Mouse (Mus musculus) kidney, embryonic 15.5 days (tissue): ENCODE measurements around the gene Rexo2. TPM values are rescaled to one million over a fixed set of nuclear protein-coding genes. Genes with fewer than 3 reads are reported as not detected.

ENCODE experiments used
- ATAC-seq: fragments of 200-750 bp; cut with Nextera tagmentation; replicated peaks from 2 replicates; pipeline ENCODE4 v1.8.0; 2017; ENCODE audit warnings: moderate TSS enrichment; ENCODE audit not compliant: low FRiP score
- H3K27ac ChIP-seq: fragments of 300-500 bp; sonication (generic); 2 replicates; pipeline ENCODE4 v1.5.1; 2015; ENCODE audit warnings: mild to moderate bottlenecking, inconsistent platforms
- H3K27me3 ChIP-seq: fragments of 300-500 bp; sonication (generic); 2 replicates; pipeline ENCODE4 v1.6.1; 2015; ENCODE audit warnings: inconsistent platforms
- H3K36me3 ChIP-seq: fragments of 300-500 bp; sonication (generic); 2 replicates; pipeline ENCODE4 v1.6.1; 2015; ENCODE audit warnings: inconsistent platforms
- H3K4me1 ChIP-seq: fragments of 300-500 bp; sonication (generic); 2 replicates; pipeline ENCODE4 v1.6.1; 2015; ENCODE audit warnings: inconsistent platforms
- H3K4me2 ChIP-seq: fragments of 300-500 bp; sonication (generic); 2 replicates; pipeline ENCODE4 v1.6.1; 2015; ENCODE audit warnings: moderate library complexity, mild to moderate bottlenecking, inconsistent platforms
- H3K4me3 ChIP-seq: fragments of 300-500 bp; sonication (generic); replicated peaks from 2 replicates; pipeline ENCODE4 v1.5.1; 2015; ENCODE audit warnings: mild to moderate bottlenecking, inconsistent platforms
- H3K9ac ChIP-seq: fragments of 300-500 bp; sonication (generic); 2 replicates; pipeline ENCODE4 v1.6.1; 2015; ENCODE audit warnings: mild to moderate bottlenecking, inconsistent platforms
- H3K9me3 ChIP-seq: fragments of 300-500 bp; sonication (generic); replicated peaks from 2 replicates; pipeline ENCODE4 v1.6.1; 2016; ENCODE audit warnings: inconsistent platforms
- WGBS: fragments of 180-500 bp; shearing (Covaris S2); methylation state at CpG from one replicate; pipeline ENCODE4 v1.1.7; 2015; ENCODE audit warnings: mixed read lengths; 5-methylcytosine and 5-hydroxymethylcytosine counted together
- polyA plus RNA-seq: library from polyadenylated mRNA; unstranded; fragments of >200 nt; fragmentation: Nextera tagmentation; extraction: Ambion mirVana; gene quantifications from 2 replicates; pipeline ENCODE4 v1.2.1, GENCODE M21; 2015

Gene Rexo2
- polyA plus RNA-seq, 1 experiment from 2014 or later: 116 TPM

DNA sequence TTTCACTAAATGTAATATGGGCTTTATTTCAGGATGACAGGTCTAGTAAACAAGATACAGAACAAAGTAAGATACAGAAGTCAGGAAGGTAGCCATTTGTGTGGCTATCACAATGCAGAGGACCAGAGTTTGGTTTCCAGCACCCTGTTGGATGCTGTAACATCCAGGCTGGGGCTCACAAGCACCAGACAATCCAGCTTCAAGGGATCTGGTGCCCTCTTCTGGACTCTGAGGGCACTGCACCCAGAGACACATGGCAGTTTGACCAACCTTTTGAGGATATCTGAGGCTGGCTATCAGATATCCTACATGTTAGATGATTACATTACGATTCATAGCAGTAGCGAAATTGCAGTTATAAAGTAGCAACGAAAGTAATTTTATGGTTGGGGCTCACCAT is 14.8 kb downstream of the Rexo2 start:
- 98% methylated on average over 3 of the region's 3 CpGs for WGBS
- Histone ChIP-seq H3K9ac (no peak overlapping the region), H3K4me1 (no peaks in the 10 kb centered on the region), H3K27ac (no peak overlapping the region), H3K4me2 (no peak overlapping the region), H3K4me3 (no peak overlapping the region), H3K27me3 (no peaks in the 10 kb centered on the region), H3K9me3 (no peaks in the 10 kb centered on the region; the same call in 1 of the 2 replicates), H3K36me3 (peaks cover 30% of the 10 kb centered on the region)
- no peak for ATAC-seq

DNA sequence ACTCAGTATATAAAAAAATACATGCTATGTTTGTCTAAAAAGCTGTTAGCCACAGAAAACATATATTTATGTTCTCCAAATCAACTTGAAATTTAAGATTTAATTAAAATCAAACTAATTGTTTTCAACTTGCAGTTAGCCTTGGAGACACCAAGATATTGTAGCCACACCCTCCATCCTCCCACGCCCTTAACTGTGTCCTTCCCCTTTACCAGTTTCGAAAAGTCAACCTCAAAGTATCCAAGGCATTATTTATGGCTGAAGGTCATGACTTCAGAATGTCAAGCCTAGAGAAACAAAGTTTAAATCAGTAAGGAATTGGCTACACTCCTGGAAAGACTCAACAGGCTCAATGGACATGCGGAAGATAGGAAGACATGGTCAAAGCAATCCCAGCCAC is 18.9 kb downstream of the Rexo2 start:
- WGBS: 44% methylated on average over 3 of the region's 3 CpGs
- no peaks in the 10 kb centered on the region; the same call in 1 of the 2 replicates for H3K9me3 ChIP-seq
- H3K9ac ChIP-seq: no peak overlapping the region
- H3K4me3 ChIP-seq: no peak overlapping the region
- no peaks in the 10 kb centered on the region for H3K27me3 ChIP-seq
- H3K4me2 ChIP-seq: no peak overlapping the region
- peaks cover 6% of the 10 kb centered on the region for H3K36me3 ChIP-seq
- ATAC-seq: no peak
- H3K4me1 ChIP-seq: no peaks in the 10 kb centered on the region
- no peak overlapping the region for H3K27ac ChIP-seq

DNA sequence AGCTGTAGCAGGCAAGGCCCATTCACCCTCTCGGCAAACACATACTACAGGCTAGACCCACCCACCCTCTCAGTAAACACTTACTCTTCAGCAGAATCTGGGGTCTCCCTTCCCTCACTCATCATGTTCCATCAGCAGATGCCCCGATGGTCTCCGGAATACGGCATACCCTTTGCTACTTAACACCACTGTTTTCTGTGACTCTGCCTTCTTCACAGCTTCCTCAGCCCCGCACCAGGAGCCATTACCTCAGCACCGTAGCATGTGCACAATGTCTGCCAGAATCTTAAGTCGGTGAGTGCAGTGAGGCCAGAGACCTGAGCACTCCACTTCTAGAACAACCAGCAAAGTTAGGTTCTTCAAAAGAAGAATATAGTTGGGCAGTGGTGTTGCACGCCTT is 19.7 kb downstream of the Rexo2 start:
- H3K4me1 ChIP-seq: no peaks in the 10 kb centered on the region
- H3K27me3 ChIP-seq: no peaks in the 10 kb centered on the region
- H3K27ac ChIP-seq: no peak overlapping the region
- 93% methylated on average over 8 of the region's 8 CpGs for WGBS
- no peak overlapping the region for H3K4me3 ChIP-seq
- ATAC-seq: no peak
- H3K36me3 ChIP-seq: peaks cover 4% of the 10 kb centered on the region
- H3K9ac ChIP-seq: no peak overlapping the region
- no peak overlapping the region for H3K4me2 ChIP-seq
- H3K9me3 ChIP-seq: no peaks in the 10 kb centered on the region; the same call in 1 of the 2 replicates

DNA sequence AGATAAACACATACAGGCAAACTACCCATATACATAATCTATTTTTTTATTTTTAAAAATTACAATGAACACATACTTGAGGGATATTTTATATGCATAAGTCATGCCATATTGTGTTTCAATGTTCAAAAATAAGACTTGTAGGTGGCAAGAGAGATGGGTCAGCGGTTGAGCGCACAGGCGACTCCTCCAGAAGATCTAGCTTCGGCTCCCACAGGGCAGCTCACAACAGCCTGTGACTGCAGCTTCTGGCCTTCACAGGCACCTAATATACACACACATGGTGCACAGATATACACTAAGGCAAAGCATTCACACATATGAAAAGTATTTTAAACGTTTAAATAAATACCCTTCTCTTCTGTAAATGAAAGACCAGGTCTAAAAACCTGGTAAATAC is 21.0 kb downstream of the Rexo2 start:
- Histone ChIP-seq H3K27me3 (no peaks in the 10 kb centered on the region), H3K4me1 (no peaks in the 10 kb centered on the region), H3K4me2 (no peak overlapping the region), H3K9me3 (no peaks in the 10 kb centered on the region), H3K9ac (no peak overlapping the region), H3K27ac (no peak overlapping the region), H3K36me3 (no peaks in the 10 kb centered on the region), H3K4me3 (no peak overlapping the region)
- no peak for ATAC-seq
- 81% methylated on average over 5 of the region's 5 CpGs for WGBS

DNA sequence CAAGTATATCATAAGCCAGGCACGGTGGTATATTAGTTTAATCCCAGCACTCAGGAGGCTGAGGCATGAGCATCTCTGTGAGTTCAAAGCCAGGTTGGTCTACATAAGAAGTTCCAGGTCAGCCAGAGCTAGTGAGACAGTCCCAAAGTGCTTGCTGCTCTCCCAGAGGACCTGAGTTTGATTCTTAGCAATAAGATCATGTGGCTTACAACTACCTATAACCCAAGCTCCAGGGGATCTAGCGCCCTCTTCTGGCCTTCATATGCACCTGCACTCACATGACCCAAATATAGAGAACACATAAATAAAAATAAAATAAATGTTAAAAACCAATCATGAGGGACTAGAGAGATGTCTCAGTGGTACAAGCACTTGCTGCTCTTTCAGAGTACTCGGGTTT is 21.5 kb downstream of the Rexo2 start:
- Histone ChIP-seq H3K27ac (no peak overlapping the region), H3K9me3 (no peaks in the 10 kb centered on the region), H3K4me2 (no peak overlapping the region), H3K4me3 (no peak overlapping the region), H3K36me3 (no peaks in the 10 kb centered on the region), H3K4me1 (no peaks in the 10 kb centered on the region), H3K27me3 (no peaks in the 10 kb centered on the region), H3K9ac (no peak overlapping the region)
- ATAC-seq: no peak
- 74% methylated on average over 3 of the region's 3 CpGs for WGBS

DNA sequence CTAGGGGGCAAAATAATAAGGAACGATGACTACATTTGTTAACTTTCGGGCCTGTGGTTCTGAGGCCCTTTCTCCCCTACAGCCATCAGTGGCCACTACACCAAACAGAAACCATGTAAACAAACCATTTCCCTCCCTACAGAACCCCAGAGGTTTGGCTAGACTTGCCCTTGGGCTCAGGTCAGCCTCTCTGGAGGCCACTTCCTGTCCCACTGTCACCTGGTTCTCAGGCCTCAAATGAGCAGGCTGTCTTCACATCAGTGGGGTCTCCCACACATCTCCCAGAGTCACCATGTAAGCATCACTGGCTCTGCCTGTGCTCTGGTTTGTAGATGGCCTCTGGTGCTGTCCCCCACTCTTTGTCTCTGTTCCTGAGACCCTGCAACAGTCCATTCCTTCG is 24.5 kb downstream of the Rexo2 start:
- Histone ChIP-seq H3K36me3 (no peaks in the 10 kb centered on the region), H3K4me2 (no peak overlapping the region), H3K27me3 (no peaks in the 10 kb centered on the region), H3K9ac (no peak overlapping the region), H3K4me1 (no peaks in the 10 kb centered on the region), H3K27ac (no peak overlapping the region), H3K4me3 (no peak overlapping the region), H3K9me3 (no peaks in the 10 kb centered on the region)
- WGBS: 82% methylated on average over 3 of the region's 3 CpGs
- no peak for ATAC-seq

DNA sequence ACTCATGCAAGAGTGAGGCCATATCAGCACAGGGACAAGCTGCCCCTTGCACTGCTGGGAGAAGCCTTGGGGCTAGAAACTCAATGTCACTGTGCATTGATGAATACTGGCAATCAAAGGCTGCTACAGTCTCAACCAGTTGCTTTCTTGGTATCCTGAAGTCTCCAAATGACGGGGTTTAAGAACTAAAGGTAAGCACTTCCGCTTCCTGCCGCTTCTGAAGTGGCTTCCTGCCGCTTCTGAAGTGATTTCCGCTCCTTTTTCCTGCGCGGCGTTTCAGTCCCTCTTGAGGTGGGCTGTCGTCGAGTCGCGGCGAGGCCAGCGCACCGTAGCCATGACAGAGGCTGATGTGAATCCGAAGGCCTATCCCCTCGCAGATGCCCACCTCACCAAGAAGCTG is 30.4 kb downstream of the Rexo2 start:
- H3K4me3 ChIP-seq: no peak overlapping the region
- WGBS: 91% methylated on average over 17 of the region's 17 CpGs
- no peak for ATAC-seq

DNA sequence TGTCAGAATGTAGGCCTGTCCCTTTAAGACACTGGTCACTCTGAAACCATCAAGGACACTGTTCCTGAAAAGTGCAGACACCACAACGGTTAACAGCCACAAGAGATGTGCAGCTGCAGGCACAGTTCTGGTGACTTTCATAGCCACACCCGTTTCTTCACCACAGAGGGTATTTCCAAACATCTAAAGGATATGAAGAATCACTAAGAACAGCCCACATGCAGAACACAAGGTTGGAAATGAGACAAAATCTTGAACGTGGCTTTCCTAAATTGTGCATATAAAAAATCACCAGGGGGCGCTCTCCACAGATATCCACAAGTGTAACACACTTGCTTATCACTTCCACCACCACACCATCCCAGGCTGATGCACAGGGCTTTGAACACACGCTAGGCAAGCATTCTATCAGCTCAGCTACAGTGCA is 32.6 kb downstream of the Rexo2 start:
- Histone ChIP-seq H3K36me3 (no peaks in the 10 kb centered on the region), H3K27ac (no peak overlapping the region), H3K9ac (no peak overlapping the region), H3K4me2 (no peak overlapping the region), H3K4me1 (no peaks in the 10 kb centered on the region), H3K27me3 (no peaks in the 10 kb centered on the region), H3K4me3 (no peak overlapping the region), H3K9me3 (no peaks in the 10 kb centered on the region)
- no peak for ATAC-seq
- 38% methylated on average over 5 of the region's 5 CpGs for WGBS

More for the DNA sequence above, 30.4 kb downstream of the Rexo2 start:
- Histone ChIP-seq H3K9ac (no peak overlapping the region), H3K36me3 (no peaks in the 10 kb centered on the region), H3K27me3 (no peaks in the 10 kb centered on the region), H3K4me1 (no peaks in the 10 kb centered on the region), H3K9me3 (no peaks in the 10 kb centered on the region), H3K27ac (no peak overlapping the region), H3K4me2 (no peak overlapping the region)

DNA sequence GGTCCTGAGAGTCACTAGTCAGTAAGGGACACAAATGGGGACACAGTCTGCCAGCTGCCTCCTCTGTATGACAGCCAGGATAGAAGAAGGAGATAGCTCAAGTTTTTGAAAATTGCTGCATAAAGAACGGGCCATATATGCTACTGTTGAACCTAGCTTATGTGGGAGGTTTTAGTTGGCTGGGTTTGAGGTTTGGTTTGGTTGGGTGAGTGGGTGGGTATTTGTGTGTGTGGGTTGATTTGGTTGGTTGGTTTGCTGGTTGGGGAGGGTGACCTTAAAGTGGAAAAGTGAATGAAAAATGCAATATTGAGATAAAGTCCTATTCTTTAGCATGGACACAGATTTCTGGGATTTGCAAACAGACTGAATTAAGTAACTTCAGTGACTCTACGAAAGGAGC is 35.6 kb downstream of the Rexo2 start:
- Histone ChIP-seq H3K27me3 (no peaks in the 10 kb centered on the region), H3K9me3 (no peaks in the 10 kb centered on the region), H3K36me3 (no peaks in the 10 kb centered on the region), H3K4me2 (no peak overlapping the region), H3K27ac (no peak overlapping the region), H3K4me1 (no peaks in the 10 kb centered on the region), H3K4me3 (no peak overlapping the region), H3K9ac (no peak overlapping the region)
- WGBS: 48% methylated on average over 2 of the region's 2 CpGs
- ATAC-seq: no peak

DNA sequence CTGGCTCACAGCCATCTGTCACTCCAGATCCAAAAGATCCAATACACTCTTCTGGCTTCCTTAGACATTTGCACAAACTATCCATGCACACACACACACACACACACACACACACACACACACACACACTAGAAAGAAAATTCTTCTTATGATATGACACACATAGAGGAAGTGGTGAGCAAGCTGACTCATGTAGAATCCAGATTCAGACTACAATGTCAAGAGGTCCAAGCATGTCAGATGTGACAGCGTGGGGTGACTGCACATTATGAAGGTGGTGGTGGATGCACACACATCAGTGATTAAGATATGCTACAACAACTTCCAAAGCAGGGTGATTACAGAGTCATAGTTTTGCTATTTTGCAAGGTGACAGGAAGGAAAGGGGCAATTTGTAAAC is 36.5 kb downstream of the Rexo2 start:
- no peaks in the 10 kb centered on the region for H3K27me3 ChIP-seq
- no peak overlapping the region for H3K4me2 ChIP-seq
- no peak overlapping the region for H3K4me3 ChIP-seq
- no peaks in the 10 kb centered on the region for H3K9me3 ChIP-seq
- no peak overlapping the region for H3K9ac ChIP-seq
- 73% methylated on average over 1 of the region's 1 CpGs for WGBS
- no peak overlapping the region for H3K27ac ChIP-seq
- H3K4me1 ChIP-seq: no peaks in the 10 kb centered on the region
- no peaks in the 10 kb centered on the region for H3K36me3 ChIP-seq
- no peak for ATAC-seq

DNA sequence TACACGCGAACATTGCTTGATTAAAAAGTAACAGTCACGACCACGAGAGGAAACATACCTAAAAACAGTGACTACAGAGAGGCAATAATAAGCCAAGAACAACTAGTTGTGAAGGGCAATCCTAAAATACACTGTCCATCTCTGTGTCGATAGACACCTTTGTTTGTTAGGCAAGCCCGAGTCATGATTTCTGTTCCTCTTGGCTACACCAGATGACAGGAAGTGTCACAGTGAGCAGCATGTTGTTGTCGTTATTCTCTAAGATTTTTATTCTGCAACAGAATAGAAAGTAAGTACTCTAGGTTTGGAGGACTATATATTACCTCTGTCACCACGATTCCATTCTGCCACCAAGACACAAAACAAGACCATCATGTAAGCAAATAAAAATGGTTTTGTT is 48.0 kb downstream of the Rexo2 start:
- 82% methylated on average over 8 of the region's 8 CpGs for WGBS
- no peak for ATAC-seq

DNA sequence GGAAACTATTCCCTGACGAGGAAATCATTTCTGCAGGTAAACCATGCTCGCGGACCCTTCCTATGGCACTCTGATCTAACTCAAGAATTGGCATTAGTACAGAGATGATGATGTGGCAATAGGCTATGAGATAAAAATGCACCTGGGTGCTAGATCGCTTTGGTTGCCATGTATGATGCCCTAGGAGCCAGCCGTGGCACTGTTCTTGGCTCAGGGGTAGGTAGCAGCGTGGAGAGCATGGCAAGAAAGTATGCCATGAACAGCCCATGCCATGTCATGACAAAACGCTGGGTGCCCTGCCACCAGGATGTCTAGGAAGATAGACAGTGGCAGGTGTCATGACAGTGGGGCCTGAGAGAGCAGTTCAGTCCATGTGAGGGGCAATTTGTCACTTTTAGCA is 53.2 kb downstream of the Rexo2 start:
- 90% methylated on average over 7 of the region's 7 CpGs for WGBS
- H3K36me3 ChIP-seq: no peaks in the 10 kb centered on the region

More for the DNA sequence above, 48.0 kb downstream of the Rexo2 start:
- Histone ChIP-seq H3K9me3 (no peaks in the 10 kb centered on the region), H3K36me3 (no peaks in the 10 kb centered on the region), H3K27me3 (no peaks in the 10 kb centered on the region), H3K4me1 (no peaks in the 10 kb centered on the region), H3K27ac (no peak overlapping the region), H3K4me3 (no peak overlapping the region), H3K4me2 (no peak overlapping the region), H3K9ac (no peak overlapping the region)

DNA sequence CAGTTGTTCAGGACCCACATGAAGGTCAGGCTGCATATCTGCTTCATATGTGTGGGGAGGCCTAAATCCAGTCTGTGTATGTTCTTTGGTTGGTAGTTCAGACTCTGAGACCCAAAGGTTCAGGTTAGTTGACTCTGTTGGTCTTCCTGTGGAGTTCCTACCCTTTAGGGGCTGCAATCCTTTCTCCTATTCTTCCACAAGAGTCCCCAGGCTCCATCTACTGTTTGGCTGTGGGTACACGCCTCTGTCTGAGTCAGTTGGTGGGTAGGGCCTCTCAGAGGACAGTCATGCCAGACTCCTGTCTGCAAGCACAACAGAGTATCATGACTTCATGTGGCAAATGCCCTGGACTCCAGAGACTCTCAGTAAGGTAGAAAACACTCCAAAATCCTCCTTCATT is 57.2 kb downstream of the Rexo2 start:
- Histone ChIP-seq H3K9ac (no peak overlapping the region), H3K4me2 (no peak overlapping the region), H3K4me1 (no peaks in the 10 kb centered on the region), H3K36me3 (no peaks in the 10 kb centered on the region), H3K4me3 (no peak overlapping the region), H3K9me3 (no peaks in the 10 kb centered on the region), H3K27ac (no peak overlapping the region), H3K27me3 (no peaks in the 10 kb centered on the region)
- WGBS: 40% methylated on average over 1 of the region's 1 CpGs
- no peak for ATAC-seq

More for the DNA sequence above, 53.2 kb downstream of the Rexo2 start:
- H3K9ac ChIP-seq: no peak overlapping the region
- ATAC-seq: no peak
- H3K27me3 ChIP-seq: no peaks in the 10 kb centered on the region
- H3K27ac ChIP-seq: no peak overlapping the region
- H3K4me2 ChIP-seq: no peak overlapping the region
- no peaks in the 10 kb centered on the region for H3K4me1 ChIP-seq
- H3K9me3 ChIP-seq: no peaks in the 10 kb centered on the region
- no peak overlapping the region for H3K4me3 ChIP-seq
